Mouse (Mus musculus) kidney, embryonic 16.5 days (tissue): ENCODE measurements around the gene Map3k13. TPM values are rescaled to one million over a fixed set of nuclear protein-coding genes. Genes with fewer than 3 reads are reported as not detected.

ENCODE experiments used
- ATAC-seq: fragments of 200-750 bp; cut with Nextera tagmentation; 2 replicates; pipeline ENCODE4 v1.8.0; 2017; ENCODE audit warnings: moderate TSS enrichment; ENCODE audit not compliant: low FRiP score, low TSS enrichment
- H3K27ac ChIP-seq: fragments of 300-500 bp; sonication (generic); 2 replicates; pipeline ENCODE4 v1.5.1; 2014; ENCODE audit warnings: low read length
- H3K27me3 ChIP-seq: fragments of 300-500 bp; sonication (generic); 2 replicates; pipeline ENCODE4 v1.6.1; 2014; ENCODE audit warnings: low read length, control low read depth, mixed read lengths; ENCODE audit not compliant: insufficient read depth
- H3K36me3 ChIP-seq: fragments of 300-500 bp; sonication (generic); 2 replicates; pipeline ENCODE4 v1.6.1; 2014; ENCODE audit warnings: low read length, control low read depth, mixed read lengths; ENCODE audit not compliant: insufficient read depth
- H3K4me1 ChIP-seq: fragments of 300-500 bp; sonication (generic); 2 replicates; pipeline ENCODE4 v1.6.1; 2014; ENCODE audit warnings: low read length, control low read depth, mixed read lengths; ENCODE audit not compliant: insufficient read depth
- H3K4me2 ChIP-seq: fragments of 300-500 bp; sonication (generic); replicated peaks from 2 replicates; pipeline ENCODE4 v1.6.1; 2014; ENCODE audit warnings: low read depth, low read length
- H3K4me3 ChIP-seq: fragments of 300-500 bp; sonication (generic); 2 replicates; pipeline ENCODE4 v1.5.1; 2014; ENCODE audit warnings: mild to moderate bottlenecking, low read length
- H3K9ac ChIP-seq: fragments of 300-500 bp; sonication (generic); replicated peaks from 2 replicates; pipeline ENCODE4 v1.6.1; 2014; ENCODE audit warnings: low read length
- H3K9me3 ChIP-seq: fragments of 300-500 bp; sonication (generic); 2 replicates; pipeline ENCODE4 v1.6.1; 2016; ENCODE audit warnings: low read length, control low read depth
- WGBS: fragments of 180-500 bp; shearing (Covaris S2); extraction: QIAGEN DNeasy Blood & Tissue Kit; methylation state at CpG from one replicate; pipeline ENCODE4 v1.1.7; 2014; 5-methylcytosine and 5-hydroxymethylcytosine counted together
- polyA plus RNA-seq: library from polyadenylated mRNA; unstranded; fragments of >200 nt; fragmentation: Nextera tagmentation; extraction: Ambion mirVana; gene quantifications from 2 replicates; pipeline ENCODE4 v1.2.1, GENCODE M21; 2015

Map3k13 gene
- polyA plus RNA-seq, 1 experiment from 2014 or later = 1.0 TPM

- no peaks in the 10 kb centered on the region for H3K9me3 ChIP-seq
- no peaks in the 10 kb centered on the region for H3K36me3 ChIP-seq
- no peak for ATAC-seq
- H3K27ac ChIP-seq = no peak overlapping the region
- no peak overlapping the region for H3K4me3 ChIP-seq
- 59% methylated on average over 4 of the region's 4 CpGs for WGBS
- H3K9ac ChIP-seq = no peak overlapping the region
- H3K4me1 ChIP-seq = no peaks in the 10 kb centered on the region
- H3K27me3 ChIP-seq = no peaks in the 10 kb centered on the region
- no peak overlapping the region for H3K4me2 ChIP-seq
Measured at GRCm38 (mm10) chr16:21857126-21857644, 63.0 kb downstream of the Map3k13 start.

GRCm38 (mm10) chr16:21858163-21858562, 64.0 kb downstream of the Map3k13 start:
- 71% methylated on average over 6 of the region's 6 CpGs for WGBS
- H3K4me3 ChIP-seq = no peak overlapping the region
- no peaks in the 10 kb centered on the region for H3K4me1 ChIP-seq
- H3K4me2 ChIP-seq = no peak overlapping the region
- no peak overlapping the region for H3K9ac ChIP-seq
- no peaks in the 10 kb centered on the region for H3K27me3 ChIP-seq
- no peaks in the 10 kb centered on the region for H3K36me3 ChIP-seq
- no peaks in the 10 kb centered on the region for H3K9me3 ChIP-seq
- H3K27ac ChIP-seq = no peak overlapping the region
- ATAC-seq = no peak

- Histone ChIP-seq H3K4me1 (no peaks in the 10 kb centered on the region), H3K4me2 (no peak overlapping the region), H3K4me3 (no peak overlapping the region), H3K9me3 (no peaks in the 10 kb centered on the region), H3K27ac (no peak overlapping the region), H3K27me3 (no peaks in the 10 kb centered on the region), H3K36me3 (no peaks in the 10 kb centered on the region), H3K9ac (no peak overlapping the region)
- 86% methylated on average over 8 of the region's 8 CpGs for WGBS
- no peak for ATAC-seq
Measured at GRCm38 (mm10) chr16:21858882-21859281, 64.7 kb downstream of the Map3k13 start.

- WGBS = 89% methylated on average over 3 of the region's 3 CpGs
- peaks cover 16% of the 10 kb centered on the region; the same call in 1 of the 2 replicates for H3K4me1 ChIP-seq
- no peak overlapping the region for H3K4me3 ChIP-seq
- no peak for ATAC-seq
- H3K36me3 ChIP-seq = no peaks in the 10 kb centered on the region
- H3K27me3 ChIP-seq = no peaks in the 10 kb centered on the region
- H3K9me3 ChIP-seq = no peaks in the 10 kb centered on the region
- no peak overlapping the region for H3K9ac ChIP-seq
- H3K27ac ChIP-seq = no peak overlapping the region
- no peak overlapping the region for H3K4me2 ChIP-seq
Measured at GRCm38 (mm10) chr16:21862448-21862847, 68.3 kb downstream of the Map3k13 start.

- Histone ChIP-seq H3K4me2 (no peak overlapping the region), H3K27me3 (no peaks in the 10 kb centered on the region), H3K27ac (no peak overlapping the region), H3K9ac (no peak overlapping the region), H3K4me3 (no peak overlapping the region), H3K9me3 (no peaks in the 10 kb centered on the region), H3K4me1 (peaks cover 22% of the 10 kb centered on the region; the same call in 1 of the 2 replicates), H3K36me3 (no peaks in the 10 kb centered on the region)
- 14% methylated on average over 7 of the region's 7 CpGs for WGBS
- peak; percentile 71; the same call in 1 of the 2 replicates for ATAC-seq
Measured at GRCm38 (mm10) chr16:21865250-21865982, 71.3 kb downstream of the Map3k13 start.

GRCm38 (mm10) chr16:21865983-21866575, 71.9 kb downstream of the Map3k13 start:
- Histone ChIP-seq H3K9ac (no peak overlapping the region), H3K27ac (no peak overlapping the region), H3K4me3 (no peak overlapping the region), H3K27me3 (no peaks in the 10 kb centered on the region), H3K4me1 (peaks cover 22% of the 10 kb centered on the region; the same call in 1 of the 2 replicates), H3K4me2 (no peak overlapping the region), H3K36me3 (no peaks in the 10 kb centered on the region), H3K9me3 (no peaks in the 10 kb centered on the region)
- WGBS = 39% methylated on average over 11 of the region's 11 CpGs
- 0 out of 2 replicates have a peak, but pooled peaks have one; percentile 31 for ATAC-seq

- no peak overlapping the region for H3K4me3 ChIP-seq
- no peak overlapping the region for H3K9ac ChIP-seq
- no peak overlapping the region for H3K4me2 ChIP-seq
- H3K27ac ChIP-seq = peak overlapping the region; percentile 21; the same call in 1 of the 2 replicates
- no peaks in the 10 kb centered on the region for H3K9me3 ChIP-seq
- H3K36me3 ChIP-seq = no peaks in the 10 kb centered on the region
- 86% methylated on average over 3 of the region's 3 CpGs for WGBS
- no peaks in the 10 kb centered on the region for H3K27me3 ChIP-seq
- no peak for ATAC-seq
- peaks cover 22% of the 10 kb centered on the region; the same call in 1 of the 2 replicates for H3K4me1 ChIP-seq
Measured at GRCm38 (mm10) chr16:21867727-21868126, 73.6 kb downstream of the Map3k13 start.

GRCm38 (mm10) chr16:21868651-21869050, 74.5 kb downstream of the Map3k13 start:
- Histone ChIP-seq H3K4me2 (no peak overlapping the region), H3K4me1 (peaks cover 22% of the 10 kb centered on the region; the same call in 1 of the 2 replicates), H3K4me3 (no peak overlapping the region), H3K9me3 (no peaks in the 10 kb centered on the region), H3K27me3 (no peaks in the 10 kb centered on the region), H3K9ac (no peak overlapping the region), H3K36me3 (no peaks in the 10 kb centered on the region), H3K27ac (no peak overlapping the region)
- 33% methylated on average over 6 of the region's 6 CpGs for WGBS
- ATAC-seq = no peak

GRCm38 (mm10) chr16:21869879-21870278, 75.7 kb downstream of the Map3k13 start:
- no peak for ATAC-seq
- H3K27me3 ChIP-seq = no peaks in the 10 kb centered on the region
- no peak overlapping the region for H3K4me3 ChIP-seq
- no peaks in the 10 kb centered on the region for H3K36me3 ChIP-seq
- no peaks in the 10 kb centered on the region for H3K9me3 ChIP-seq
- H3K4me2 ChIP-seq = no peak overlapping the region
- H3K9ac ChIP-seq = no peak overlapping the region
- H3K27ac ChIP-seq = no peak overlapping the region
- WGBS = 13% methylated on average over 4 of the region's 4 CpGs
- H3K4me1 ChIP-seq = peaks cover 22% of the 10 kb centered on the region; the same call in 1 of the 2 replicates

GRCm38 (mm10) chr16:21877735-21878134, 83.6 kb downstream of the Map3k13 start:
- WGBS = 93% methylated on average over 3 of the region's 3 CpGs
- Histone ChIP-seq H3K9ac (no peak overlapping the region), H3K4me3 (no peak overlapping the region), H3K27me3 (no peaks in the 10 kb centered on the region), H3K36me3 (no peaks in the 10 kb centered on the region), H3K27ac (no peak overlapping the region), H3K4me2 (no peak overlapping the region), H3K4me1 (no peaks in the 10 kb centered on the region), H3K9me3 (no peaks in the 10 kb centered on the region)
- ATAC-seq = no peak
